Mouse (Mus musculus): ENCODE results near the gene Nxf1. TPM values are rescaled to one million over a fixed set of nuclear protein-coding genes. Genes with fewer than 3 reads are reported as not detected.

Nxf1 gene
- total and polyA plus RNA-seq, 3 experiments, result 66.5 to 136 (median 101) TPM

GRCm38 (mm10) chr19:8798264-8798946, 41.5 kb downstream of the Nxf1 start, which contains the start of gene Polr2g (continued):
- peak; percentile 93 for TF ChIP-seq MEF2A (IDR thresholded peaks at IDR 0.05; ENCODE audit: borderline replicate concordance, low read depth, low read length)
- TF ChIP-seq ZNF384 (IDR thresholded peaks at IDR 0.05; ENCODE audit: low read depth, low read length), result no peak
- peak; percentile 80 for TF ChIP-seq IRF4 (IDR thresholded peaks at IDR 0.05; ENCODE audit: low read depth, low read length)
- TF ChIP-seq TBP (conservative IDR thresholded peaks at IDR 0.05; ENCODE audit: low read depth, low read length), result peak; percentile 97
- TF ChIP-seq UBTF (IDR thresholded peaks at IDR 0.05; ENCODE audit: low read depth, low read length), result no peak
- TF ChIP-seq PAX5 (IDR thresholded peaks at IDR 0.05; ENCODE audit: low read length), result no peak
- peak; percentile 30 for TF ChIP-seq USF1 (IDR thresholded peaks at IDR 0.05; ENCODE audit: low read depth, low read length)
- no peak for TF ChIP-seq GABPA (IDR thresholded peaks at IDR 0.05; ENCODE audit: insufficient replicate concordance, low read depth, low read length)
- TF ChIP-seq ZC3H11A (IDR thresholded peaks at IDR 0.05; ENCODE audit: low read depth, low read length), result no peak
- TF ChIP-seq MAZ (IDR thresholded peaks at IDR 0.05; ENCODE audit: low read depth, low read length), result no peak

GRCm38 (mm10) chr19:8798947-8799315, 42.1 kb downstream of the Nxf1 start:
- peaks cover 32% of the 10 kb centered on the region for H3K79me2 ChIP-seq (replicated peaks; ENCODE audit: control insufficient read depth, extremely low read depth, insufficient read depth, poor library complexity, severe bottlenecking)
- peaks cover 16 to 30% of the 10 kb centered on the region in 2 experiments for H3K36me3 ChIP-seq (replicated peaks in 1 of 2; ENCODE audit: control insufficient read depth in 1 of 2, insufficient read depth in 1 of 2, low read length in 1 of 2)
- no peaks in the 10 kb centered on the region for H3K27me3 ChIP-seq (replicated peaks)
- peak overlapping the region; percentile 54 for H3K27ac ChIP-seq (ENCODE audit: insufficient read depth, low read depth)
- H3K4me3 ChIP-seq (replicated peaks in 1 of 3; ENCODE audit: low read depth in 2 of 3, low read length in 2 of 3, poor library complexity in 1 of 3), result peak overlapping the region in 1 of 3 experiments; percentile 37
- H3K4me1 ChIP-seq (ENCODE audit: control insufficient read depth in 1 of 2, insufficient read depth in 2 of 2), result peaks cover 7 to 26% of the 10 kb centered on the region in 2 experiments
- no peak for DNase-seq (ENCODE audit: extremely low read depth)
- dilution Hi-C loops (cut with MboI; ENCODE audit: extremely low pct_ligation_motif_present, extremely low pct_unique_long_range_greater_than_20kb, low sequenced_read_pairs), result no loop called here
- in situ Hi-C loops (cut with MboI; ENCODE audit: low pct_ligation_motif_present, low pct_unique_long_range_greater_than_20kb, low sequenced_read_pairs), result no loop called here
- H3K9me3 ChIP-seq (replicated peaks; ENCODE audit: low read length), result peaks cover 5% of the 10 kb centered on the region
- TF ChIP-seq CTCF (conservative IDR thresholded peaks at IDR 0.05 in 1 of 2, IDR thresholded peaks at IDR 0.05 in 1 of 2; ENCODE audit: low read depth in 2 of 2, low read length in 2 of 2) (peak in 1 of 2 experiments; percentile 16; a peak in 1 of 4 replicates), BHLHE40 (IDR thresholded peaks at IDR 0.05; ENCODE audit: low read depth, low read length) (no peak), MYC (IDR thresholded peaks at IDR 0.05; ENCODE audit: low read depth, low read length) (peak; percentile 4; the same call in 1 of the 2 replicates), ZNF384 (IDR thresholded peaks at IDR 0.05; ENCODE audit: low read depth, low read length) (peak; percentile 34; the same call in 1 of the 2 replicates), JUND (conservative IDR thresholded peaks at IDR 0.05; ENCODE audit: low read depth, low read length) (0 out of 2 replicates have a peak, but pooled peaks have one; percentile 4), SMC3 (IDR thresholded peaks at IDR 0.05; ENCODE audit: low read depth, low read length) (no peak), EP300 (IDR thresholded peaks at IDR 0.05; ENCODE audit: low read length) (0 out of 2 replicates have a peak, but pooled peaks have one; percentile 0)
- H3K9ac ChIP-seq (ENCODE audit: insufficient read depth, low read depth), result no peak overlapping the region
- H3K4me2 ChIP-seq (ENCODE audit: insufficient read depth, low read depth, poor library complexity, severe bottlenecking), result peak overlapping the region; percentile 23; the same call in 1 of the 2 replicates

Data from CH12.LX (cell line).